Mouse (Mus musculus): ENCODE measurements at regions not wholly inside any gene's neighbourhood (a gene's known extent, or its start where the extent isn't known, plus 50 kb on each side); places are given as distances from the start of the nearest gene placed in this dataset.
A peak's percentile ranks its signal among the peaks of the same experiment; 100 is the strongest.

DNA sequence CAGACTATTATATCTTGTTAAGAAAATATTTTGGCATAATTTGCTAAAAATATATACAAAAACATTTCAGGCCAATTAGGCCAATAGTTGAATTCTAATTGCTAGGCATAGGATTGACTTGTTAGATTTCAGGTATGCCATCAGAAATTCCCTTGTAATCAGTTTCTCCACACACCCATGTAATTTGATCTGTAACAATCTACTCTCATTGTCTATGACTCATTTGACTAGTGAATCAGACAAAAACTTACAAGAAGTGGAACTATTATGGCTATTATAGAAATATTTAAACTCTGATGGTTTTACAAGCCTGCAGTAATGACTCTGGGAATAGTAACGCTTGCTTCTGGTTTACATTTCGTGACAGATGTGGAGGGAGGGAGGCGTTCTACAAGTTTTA lies 338.9 kb upstream of the Ptbp2 start:
- DNase-seq (ENCODE audit: inconsistent age in 2 of 2, low spot score in 1 of 2), result no peak

DNA sequence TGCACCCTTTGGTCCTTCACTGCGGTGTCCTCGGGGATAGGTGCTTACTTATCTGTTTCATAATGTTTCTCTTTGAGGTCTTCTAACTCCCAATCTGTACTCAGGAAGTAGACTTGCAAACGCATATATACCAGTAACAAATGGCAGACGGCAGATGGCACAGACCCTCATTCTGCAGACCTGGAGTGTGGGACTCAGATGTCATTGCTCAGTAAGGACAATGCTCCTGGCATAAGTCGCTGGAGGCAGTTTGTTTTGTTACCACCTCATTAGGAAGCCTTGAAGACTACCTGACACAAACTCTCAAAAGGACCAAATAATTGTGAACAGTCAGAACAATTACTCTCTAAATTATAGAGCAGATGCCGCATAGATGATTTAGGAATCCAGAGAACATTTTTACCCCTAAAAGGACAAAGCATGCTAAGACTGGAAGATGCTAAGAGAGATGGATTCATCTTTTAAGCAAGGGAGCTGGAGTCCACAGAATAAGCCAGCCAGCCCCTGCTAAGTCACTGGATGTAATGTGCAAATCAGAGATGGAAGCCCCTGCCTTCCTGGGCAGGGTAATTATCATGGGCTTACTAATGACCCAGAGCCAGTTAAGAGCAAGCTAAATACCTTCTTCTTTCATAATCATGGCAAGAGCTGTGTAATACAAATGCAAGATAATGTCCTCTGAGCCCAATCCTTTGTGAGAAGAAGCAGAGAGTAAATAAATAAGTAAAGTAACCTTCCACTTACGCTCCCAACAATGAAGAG lies 299.1 kb upstream of the Ptbp2 start:
- DNase-seq (ENCODE audit: inconsistent age in 2 of 2, low spot score in 1 of 2), result no peak

DNA sequence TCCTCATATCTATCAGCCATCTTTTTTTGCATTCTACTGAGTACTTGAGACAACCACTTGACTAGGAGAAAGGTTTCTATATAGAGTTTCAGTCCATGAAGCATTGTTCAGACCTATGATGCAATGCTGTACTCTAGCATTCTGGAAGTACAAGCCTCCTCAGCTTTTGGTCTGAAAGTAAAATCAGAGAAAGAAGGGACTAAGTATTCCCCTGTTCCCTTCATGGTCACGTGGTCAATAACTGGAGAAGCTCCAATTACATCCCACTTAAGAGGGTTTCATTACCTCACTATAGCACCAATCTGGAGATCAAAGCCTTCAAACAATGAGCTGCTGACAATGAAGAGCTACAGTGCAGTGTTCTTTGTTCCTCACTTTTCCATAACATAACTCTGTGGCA lies 289.3 kb upstream of the Ptbp2 start:
- DNase-seq (ENCODE audit: inconsistent age in 2 of 2, low spot score in 1 of 2), result no peak

DNA sequence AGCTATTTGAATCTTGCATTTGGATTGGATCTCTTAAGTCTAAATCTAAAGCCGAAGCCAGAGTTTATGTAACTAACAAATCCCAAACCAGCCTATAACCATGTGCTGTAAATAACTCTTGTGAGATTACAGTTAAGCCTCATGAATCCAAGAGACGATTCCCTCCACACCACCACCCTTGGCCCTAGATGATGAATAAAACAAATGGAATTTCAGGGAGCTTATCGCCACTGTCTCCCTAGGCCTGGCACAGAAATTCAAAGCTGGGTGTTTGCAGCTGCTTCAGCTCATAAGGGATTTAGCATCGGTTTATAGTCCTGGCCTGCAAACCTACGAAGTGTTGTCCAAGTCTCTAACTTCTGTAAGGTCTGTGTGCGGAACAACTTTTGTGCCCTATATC lies 281.4 kb upstream of the Ptbp2 start:
- no peak for DNase-seq (ENCODE audit: inconsistent age in 2 of 2, low spot score in 1 of 2)

DNA sequence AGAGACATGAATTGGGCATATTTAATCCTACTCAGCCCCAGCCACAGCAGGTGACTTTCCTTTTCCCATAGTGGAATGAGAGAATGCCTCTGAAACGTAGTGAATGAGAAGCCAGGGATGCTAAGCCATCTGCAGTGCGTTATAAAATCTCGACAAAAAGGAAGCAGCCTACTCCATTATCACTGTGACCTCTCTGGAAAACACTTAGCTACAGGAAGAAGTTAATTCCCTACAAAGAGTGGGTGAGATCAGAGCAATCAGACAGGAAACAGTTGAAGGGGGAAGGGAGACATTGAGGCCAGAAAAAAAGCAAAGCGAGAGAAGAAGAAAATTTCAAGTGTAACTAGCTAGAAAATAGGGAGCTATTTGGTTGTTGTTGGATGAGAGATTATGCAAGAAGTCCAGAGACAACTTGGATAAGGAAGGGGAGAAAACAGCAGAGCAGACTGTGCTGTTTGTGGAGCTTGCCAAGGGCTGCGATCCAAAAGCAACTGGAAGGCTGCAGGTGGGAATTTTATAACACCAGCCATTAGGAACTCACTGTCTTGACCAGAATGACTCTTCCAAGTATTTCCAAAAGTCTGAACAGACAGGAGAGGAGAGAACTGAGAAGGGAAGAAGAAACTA lies 280.7 kb upstream of the Ptbp2 start:
- peak in 1 of 2 experiments; percentile 22 for DNase-seq (ENCODE audit: inconsistent age in 2 of 2, low spot score in 1 of 2)

DNA sequence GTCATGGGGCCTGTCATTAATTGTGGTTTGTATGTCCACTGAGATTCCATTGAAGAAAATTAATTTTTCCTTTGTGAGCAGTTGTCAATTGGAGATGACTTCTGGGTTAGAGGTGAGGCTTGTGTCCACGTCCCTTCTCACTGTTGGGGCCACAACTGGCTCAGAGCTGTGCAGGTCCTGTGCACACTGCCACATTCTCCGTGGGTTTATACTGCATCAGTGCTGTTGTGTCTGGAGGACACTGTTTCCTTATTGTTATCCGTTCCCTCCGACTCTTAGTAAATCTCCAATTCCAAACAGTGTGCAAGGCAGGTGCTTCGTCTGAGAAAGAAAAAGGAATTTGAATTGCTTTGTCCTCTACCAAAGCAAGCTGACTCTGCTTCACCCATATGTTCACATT lies 278.0 kb upstream of the Ptbp2 start:
- DNase-seq (ENCODE audit: inconsistent age in 2 of 2, low spot score in 1 of 2), result no peak

DNA sequence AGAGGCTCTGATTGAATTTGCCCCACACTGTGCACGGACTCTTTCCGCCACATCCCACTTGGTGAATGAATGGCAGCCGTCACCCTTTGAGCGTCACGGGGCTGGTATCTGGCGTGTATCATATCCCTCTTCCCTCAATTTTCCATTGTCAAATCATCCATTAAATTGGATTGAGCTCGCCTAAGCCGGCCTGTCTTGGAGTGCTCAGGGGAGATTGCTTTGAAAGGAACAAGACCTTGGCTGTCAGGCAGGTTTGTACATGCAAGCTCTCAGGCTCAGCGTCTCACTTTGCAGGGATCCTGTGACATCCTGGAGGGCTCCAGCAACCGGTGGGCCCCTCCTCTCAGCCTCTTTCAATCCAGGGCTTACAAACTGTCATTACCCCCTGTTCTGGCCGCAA lies 275.7 kb upstream of the Ptbp2 start:
- no peak for DNase-seq (ENCODE audit: inconsistent age in 2 of 2, low spot score in 1 of 2)

DNA sequence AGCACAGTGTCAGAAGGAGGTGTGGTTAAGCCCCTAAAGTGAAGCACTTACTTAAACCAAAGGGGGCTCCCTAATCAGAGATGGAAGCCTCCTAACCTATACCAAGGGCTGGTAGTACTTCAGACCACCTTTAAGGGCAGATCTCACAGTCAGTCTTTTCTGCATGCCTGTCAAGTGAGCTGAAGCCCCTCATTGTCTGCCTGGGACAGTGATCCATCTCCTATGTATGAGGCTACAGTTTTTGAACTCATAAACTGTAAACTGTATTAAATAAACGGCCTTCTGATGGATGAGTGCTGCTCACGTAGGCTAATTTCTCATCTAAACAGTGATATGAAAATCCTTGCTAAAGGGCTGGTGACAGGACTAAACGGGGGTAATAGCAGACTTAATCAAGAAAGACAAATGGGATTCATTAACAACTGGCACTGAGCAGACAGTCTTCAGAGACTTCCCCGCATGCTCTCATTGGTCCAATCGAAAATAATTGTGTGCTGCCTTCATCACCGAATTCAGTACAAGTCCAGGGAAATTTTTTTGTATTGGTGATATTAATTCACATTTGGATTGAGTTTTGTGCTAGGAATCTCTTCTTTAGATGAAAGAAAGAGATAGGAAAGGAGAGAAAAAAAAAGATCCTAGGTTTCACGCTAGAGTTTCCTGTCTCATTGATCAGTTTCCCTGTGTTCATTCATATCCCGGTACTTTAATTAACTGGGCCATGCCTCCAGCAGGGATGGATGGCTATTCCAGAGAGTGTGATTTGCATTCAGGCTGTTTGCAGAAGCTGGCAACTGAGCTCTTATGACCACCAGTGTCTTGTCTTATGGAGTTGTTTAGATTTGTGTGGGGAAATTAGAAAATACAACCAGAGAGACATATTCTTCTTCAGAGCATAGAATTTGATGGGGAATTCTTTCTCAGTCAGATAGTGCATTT lies 271.2 kb upstream of the Ptbp2 start:
- DNase-seq (ENCODE audit: inconsistent age in 2 of 2, low spot score in 1 of 2), result no peak

DNA sequence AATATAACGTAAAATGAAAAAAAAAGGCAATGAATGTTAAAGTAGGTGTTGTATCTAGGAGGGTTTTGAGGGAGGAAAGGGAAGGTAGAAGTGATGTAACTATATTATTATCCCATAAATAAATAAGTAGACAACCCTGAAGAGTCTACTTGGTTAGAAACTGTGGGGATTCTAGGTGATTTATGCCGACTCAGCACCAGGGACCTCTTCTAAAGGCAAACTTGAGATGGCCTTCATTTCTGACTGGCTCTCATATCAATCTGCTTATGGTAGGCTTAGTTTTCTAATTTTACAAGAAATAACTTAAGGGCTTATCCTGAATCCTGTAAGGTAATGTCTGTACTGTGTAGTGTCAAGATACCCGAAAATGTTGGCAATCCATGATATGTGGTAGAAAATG lies 263.0 kb upstream of the Ptbp2 start:
- no peak for DNase-seq (ENCODE audit: inconsistent age in 2 of 2, low spot score in 1 of 2)

DNA sequence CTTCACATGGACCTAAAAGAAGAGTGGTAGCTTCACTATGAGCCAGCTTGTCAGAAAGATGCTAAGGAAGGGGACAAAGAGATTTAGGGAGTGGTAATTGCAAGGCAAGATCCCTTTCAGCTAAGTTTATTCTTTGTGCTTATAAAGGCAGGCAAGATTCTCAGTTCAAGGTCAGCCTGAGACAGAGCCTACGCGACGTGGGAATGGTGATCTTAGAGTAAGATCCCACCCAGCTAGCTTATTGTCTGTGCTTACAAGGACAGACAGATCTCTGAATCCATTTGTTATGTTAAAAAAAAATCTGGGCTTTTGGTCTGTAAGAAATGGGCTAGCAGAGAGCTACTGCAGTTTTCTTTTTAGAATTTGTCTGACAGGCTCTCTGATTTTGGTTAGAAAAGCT lies 253.3 kb upstream of the Ptbp2 start:
- DNase-seq (ENCODE audit: inconsistent age in 2 of 2, low spot score in 1 of 2), result no peak

DNA sequence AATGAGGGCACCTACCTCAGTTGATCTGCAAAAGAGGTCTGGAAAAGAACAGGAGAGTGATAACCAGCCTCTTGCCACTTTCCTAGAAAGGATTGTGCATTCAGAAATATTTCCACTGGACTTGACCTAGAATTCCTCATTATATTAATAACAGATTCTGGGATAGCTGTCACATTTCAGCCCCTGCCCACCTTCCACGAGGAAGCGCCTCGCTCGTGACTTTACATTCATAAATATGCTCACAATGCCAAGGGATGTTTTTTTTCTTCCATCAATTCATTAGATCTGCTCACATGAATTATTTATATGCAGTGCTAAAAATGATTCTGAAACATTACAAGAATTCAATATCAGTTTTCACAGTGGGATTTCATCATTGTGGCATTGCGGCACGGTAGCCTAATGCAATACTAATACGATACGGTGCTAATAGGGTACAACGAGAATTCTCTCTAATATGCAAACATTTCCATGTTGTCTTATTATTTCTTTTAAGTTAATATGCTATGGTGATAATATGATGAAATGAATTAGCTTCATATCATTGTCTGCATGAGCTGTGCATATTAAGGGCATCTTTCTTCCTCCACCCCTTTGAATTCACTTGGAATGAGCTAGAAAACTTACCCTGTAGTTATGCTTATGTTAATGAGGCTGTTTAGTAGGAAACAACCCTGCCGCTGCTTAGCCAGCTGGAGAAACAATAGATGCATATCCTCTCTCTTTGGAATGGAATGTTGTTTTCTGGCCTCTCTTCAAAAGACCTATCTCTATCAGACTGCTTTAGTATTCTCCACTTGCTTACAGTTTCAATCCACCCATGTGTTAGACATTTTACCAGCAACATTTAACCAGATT lies 235.8 kb upstream of the Ptbp2 start:
- DNase-seq (ENCODE audit: inconsistent age in 2 of 2, low spot score in 1 of 2), result no peak

DNA sequence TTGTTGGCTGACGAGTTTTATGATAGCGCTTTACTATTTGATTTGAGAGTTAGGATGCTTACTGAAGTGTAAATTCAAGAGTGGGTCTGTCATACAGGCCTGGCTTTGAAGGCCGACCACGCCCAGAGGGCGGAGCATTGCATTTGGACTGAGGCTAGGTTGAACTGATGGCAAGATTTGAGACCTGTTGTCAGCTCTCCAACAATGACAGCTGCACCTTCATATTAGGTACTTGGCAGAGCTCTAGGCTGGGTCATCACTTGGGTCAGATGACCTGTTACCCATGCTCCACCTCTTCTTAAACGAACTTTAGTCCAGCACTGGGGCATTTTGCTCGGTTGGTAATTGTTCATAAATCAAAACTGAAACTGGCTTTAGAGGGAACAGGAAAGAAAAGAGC lies 231.1 kb upstream of the Ptbp2 start:
- DNase-seq (ENCODE audit: inconsistent age in 2 of 2, low spot score in 1 of 2), result no peak

DNA sequence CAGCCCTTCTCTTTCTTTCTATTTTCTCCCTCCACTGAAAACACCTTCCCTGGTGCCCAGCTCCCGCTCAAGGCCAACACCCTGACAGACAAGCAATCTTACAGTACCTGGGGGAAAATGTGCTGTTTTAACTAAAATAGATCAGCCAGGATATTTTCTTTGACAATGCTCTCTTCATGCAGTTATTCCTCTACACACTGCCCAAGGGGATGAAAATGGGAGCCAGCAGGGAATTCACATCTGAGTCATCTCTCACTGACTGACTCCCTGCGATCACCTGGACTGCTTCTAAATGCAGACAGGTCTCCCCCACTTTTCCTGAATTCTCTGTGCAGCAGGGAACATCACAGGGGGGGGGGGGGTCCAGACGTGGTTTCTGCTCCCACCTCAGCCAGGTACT lies 227.6 kb upstream of the Ptbp2 start:
- no peak for DNase-seq (ENCODE audit: inconsistent age in 2 of 2, low spot score in 1 of 2)

DNA sequence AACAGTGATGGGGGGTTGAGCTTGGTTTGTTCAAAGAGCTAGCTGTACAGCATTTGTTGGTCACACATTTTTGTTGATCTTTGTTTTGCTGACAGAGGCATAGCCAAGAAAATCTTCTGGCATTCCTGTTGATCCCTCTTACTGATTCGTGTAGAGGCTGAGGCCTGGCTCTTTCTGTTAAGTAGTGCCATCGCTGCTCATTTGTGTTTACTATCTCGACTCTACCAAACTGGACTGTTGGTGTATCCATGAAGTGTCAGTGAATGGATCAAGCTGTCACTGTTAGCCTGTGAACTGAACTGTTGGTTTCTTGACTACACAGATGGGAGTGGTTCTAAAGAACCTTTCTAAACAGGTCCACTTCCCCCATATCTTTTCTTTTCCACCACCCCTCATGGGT lies 223.8 kb upstream of the Ptbp2 start:
- DNase-seq (ENCODE audit: inconsistent age in 2 of 2, low spot score in 1 of 2), result no peak

DNA sequence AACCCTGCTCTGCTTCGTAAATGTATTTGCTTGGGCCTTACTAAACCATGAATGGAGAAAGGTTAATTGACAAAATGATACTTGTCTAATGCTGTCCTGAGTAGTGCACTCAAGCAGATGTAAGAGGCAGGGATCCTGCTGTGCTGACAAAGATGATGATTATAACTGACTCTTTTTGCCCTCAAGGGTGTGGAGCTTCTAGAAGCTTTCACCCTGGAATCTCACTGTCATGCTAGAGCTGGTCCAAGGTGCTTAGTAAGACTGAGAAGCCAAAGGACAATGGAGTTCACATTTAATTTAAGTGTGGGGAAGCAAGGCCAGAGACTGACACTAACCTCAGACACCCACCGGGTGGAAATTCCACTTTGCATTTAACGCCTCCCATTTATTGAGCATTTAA lies 220.3 kb upstream of the Ptbp2 start:
- no peak for DNase-seq (ENCODE audit: inconsistent age in 2 of 2, low spot score in 1 of 2)

DNA sequence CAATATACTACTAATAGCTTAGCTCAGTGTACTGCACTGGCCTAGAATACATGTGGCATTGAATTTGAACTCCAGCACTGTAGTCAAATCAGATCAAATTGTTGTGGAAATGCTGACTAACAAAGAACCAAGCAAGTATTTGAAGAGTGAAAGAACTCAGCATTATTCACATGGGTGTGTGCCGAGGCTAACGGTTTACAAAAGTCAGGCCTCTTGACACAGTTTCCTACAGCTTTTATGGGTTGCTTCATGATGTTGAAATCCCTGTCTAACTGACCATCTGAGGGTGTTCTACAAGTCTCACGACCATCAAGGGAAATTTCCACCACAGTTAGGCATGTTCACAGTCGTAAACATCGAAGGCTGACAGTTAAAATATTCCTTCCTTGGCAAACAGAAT lies 216.0 kb upstream of the Ptbp2 start:
- no peak for DNase-seq (ENCODE audit: inconsistent age in 2 of 2, low spot score in 1 of 2)

DNA sequence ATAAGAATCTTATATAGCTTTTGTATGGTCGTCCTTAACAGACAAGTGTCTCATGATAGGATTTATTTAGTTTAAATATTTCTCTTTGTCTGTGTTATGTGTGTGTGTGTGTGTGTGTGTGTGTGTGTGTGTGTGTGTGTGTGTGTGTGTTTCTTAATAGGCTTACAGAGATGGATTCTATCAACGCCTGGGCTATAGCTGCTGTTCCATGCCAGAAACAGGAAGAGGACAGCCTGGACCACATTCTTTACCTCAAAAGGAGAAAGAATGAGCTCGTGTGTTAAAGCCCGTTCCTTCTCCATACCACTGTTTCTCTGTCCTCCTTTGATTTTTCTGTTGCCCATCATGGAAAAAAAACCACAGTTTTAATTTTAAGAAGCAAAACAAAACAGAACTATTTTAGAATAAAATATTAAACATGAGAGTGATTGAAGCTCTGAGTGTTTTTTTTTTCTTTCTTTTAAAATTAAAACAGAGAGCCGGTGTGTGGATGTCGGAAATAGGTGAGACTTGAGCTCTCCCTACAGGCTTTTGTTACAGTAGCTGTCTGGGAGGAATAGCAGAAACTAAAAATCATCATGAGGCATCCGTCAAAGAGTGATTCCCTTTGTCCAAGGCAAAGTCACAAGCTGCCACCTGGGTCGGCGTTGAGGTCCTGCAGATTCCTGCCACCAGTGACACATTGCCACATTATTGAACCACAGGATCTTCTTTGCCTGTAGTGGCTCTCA lies 212.2 kb upstream of the Ptbp2 start:
- no peak for DNase-seq (ENCODE audit: inconsistent age in 2 of 2, low spot score in 1 of 2)

DNA sequence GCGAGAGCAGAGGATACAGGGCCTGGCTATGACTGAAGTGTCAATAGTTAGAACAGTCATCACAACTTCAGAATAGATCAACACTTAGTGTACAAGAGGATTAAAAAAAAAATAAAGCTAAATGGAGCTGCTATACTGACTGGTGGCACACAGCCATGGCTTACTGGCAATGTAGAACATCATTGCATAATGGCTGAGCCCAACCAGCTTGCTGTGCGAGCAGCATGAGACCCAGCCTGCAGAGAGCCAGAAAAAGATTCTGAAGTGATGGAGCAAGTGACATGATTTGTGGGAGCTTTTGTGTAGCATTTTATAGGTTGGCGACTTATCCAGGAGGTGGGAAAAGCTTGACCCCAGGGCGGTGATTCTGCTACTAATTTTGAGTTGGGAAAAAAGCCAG lies 211.5 kb upstream of the Ptbp2 start:
- DNase-seq (ENCODE audit: inconsistent age in 2 of 2, low spot score in 1 of 2), result peak in 1 of 2 experiments; percentile 53

DNA sequence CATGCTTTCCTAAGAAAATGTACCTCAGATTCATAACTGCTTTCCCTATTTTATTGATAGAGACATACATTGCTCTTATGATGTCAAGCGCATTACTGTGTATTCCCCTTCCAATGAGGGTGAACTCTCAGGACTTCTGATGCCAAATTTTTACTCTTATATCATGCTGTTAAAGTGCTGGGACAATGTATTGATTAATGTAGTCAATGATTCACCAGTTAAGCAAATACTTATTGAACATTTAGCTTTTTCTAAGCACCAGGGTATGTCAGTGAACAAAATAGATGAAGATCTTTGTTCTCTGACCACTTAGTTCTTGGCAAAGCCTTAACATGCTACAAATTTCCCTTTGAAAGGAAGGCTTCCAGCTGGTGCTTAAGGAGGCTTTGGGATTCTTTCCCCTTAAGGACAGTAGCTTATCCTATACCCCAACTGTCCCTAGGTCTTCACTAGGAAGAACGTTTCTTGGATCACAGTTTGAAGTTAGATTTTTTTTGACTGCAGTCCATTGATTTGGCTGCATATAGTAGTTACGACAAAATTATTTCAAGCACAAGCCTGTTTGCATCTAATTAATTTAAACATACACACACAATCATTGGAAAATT lies 203.1 kb upstream of the Ptbp2 start:
- no peak for DNase-seq (ENCODE audit: inconsistent age in 2 of 2, low spot score in 1 of 2)

DNA sequence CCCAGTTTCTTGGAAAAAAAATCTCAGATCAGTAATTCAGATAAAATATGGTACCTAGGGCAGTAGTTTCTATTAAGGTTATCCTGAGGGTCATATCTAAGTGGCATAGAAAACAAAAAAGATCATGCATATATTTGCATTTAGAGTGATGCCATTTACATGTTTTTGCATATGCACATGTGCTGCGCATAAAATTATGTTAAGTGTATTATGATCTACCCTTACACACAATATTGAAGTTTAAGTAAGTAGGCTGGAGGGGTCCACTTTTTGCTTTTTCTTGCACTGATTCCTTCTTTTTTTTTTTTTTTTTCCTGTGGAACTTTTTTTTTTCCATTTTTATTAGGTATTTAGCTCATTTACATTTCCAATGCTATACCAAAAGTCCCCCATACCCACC lies 193.1 kb upstream of the Ptbp2 start:
- DNase-seq (ENCODE audit: inconsistent age in 2 of 2, low spot score in 1 of 2), result no peak

Data from adrenal gland, adult (tissue).